Mouse (Mus musculus): ENCODE measurements around the gene Gpha2.
A peak's percentile ranks its signal among the peaks of the same experiment; 100 is the strongest.

Gpha2 gene

GRCm38 (mm10) chr19:6275740-6276389 lies 49.7 kb downstream of the Gpha2 start:
- no peak for DNase-seq

- DNase-seq: peak; percentile 97
Measured at GRCm38 (mm10) chr19:6276426-6277421, 50.5 kb downstream of the Gpha2 start, which contains the start of gene Ehd1. TSS of gene Ehd1 (plus strand) at chr19:6276725.

Data from right cerebral cortex, adult 18-20 months (tissue).